Mouse (Mus musculus): ENCODE data around the gene Ccdc27. TPM values are rescaled to one million over a fixed set of nuclear protein-coding genes. Genes with fewer than 3 reads are reported as not detected.

Ccdc27 gene
- polyA plus RNA-seq, 1 experiment from 2014 or later = not detected

DNA sequence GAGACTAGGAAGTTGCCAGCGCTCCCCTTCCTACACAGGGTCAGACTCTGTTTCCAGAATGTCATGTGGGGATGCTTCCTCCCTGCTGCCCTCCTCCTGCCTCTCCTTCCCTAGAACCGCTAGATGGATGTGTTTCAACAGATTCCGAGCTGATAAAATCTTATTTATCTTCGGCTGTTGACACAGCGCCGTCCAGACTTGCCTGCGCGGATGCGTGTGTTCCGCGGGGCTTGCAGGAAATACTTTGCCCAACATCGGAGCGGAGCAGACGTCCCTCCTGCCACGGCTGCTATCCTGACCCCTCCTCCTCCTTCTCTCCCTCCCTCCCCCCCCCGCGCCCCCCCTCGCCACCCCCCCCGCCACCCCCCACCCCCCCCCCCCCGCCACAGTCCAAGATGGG is 29.0 kb upstream of the Ccdc27 start:
- no peaks in the 10 kb centered on the region for H3K4me1 ChIP-seq (ENCODE audit: control insufficient read depth, insufficient read depth, low read length)
- H3K4me2 ChIP-seq (replicated peaks; ENCODE audit: low read depth, low read length) = no peak overlapping the region
- H3K27me3 ChIP-seq (ENCODE audit: control insufficient read depth, insufficient read depth, low read length) = peaks cover 18% of the 10 kb centered on the region
- no peak overlapping the region for H3K9ac ChIP-seq (ENCODE audit: low read depth, low read length)
- H3K9me3 ChIP-seq (ENCODE audit: control insufficient read depth, low read length) = no peaks in the 10 kb centered on the region
- no peaks in the 10 kb centered on the region for H3K36me3 ChIP-seq (ENCODE audit: control insufficient read depth, insufficient read depth, low read length)
- ATAC-seq (ENCODE audit: low FRiP score, low TSS enrichment) = no peak
- WGBS = under 1% methylated on average over 15 of the region's 20 CpGs
- no peak overlapping the region for H3K4me3 ChIP-seq (ENCODE audit: low read length)
- H3K27ac ChIP-seq (ENCODE audit: low read depth, low read length) = no peak overlapping the region

GRCm38 (mm10) chr4:154070896-154071295 is 28.4 kb upstream of the Ccdc27 start:
- Histone ChIP-seq H3K27me3 (ENCODE audit: control insufficient read depth, insufficient read depth, low read length) (peaks cover 18% of the 10 kb centered on the region), H3K9me3 (ENCODE audit: control insufficient read depth, low read length) (no peaks in the 10 kb centered on the region), H3K27ac (ENCODE audit: low read depth, low read length) (no peak overlapping the region), H3K9ac (ENCODE audit: low read depth, low read length) (no peak overlapping the region), H3K36me3 (ENCODE audit: control insufficient read depth, insufficient read depth, low read length) (no peaks in the 10 kb centered on the region), H3K4me2 (replicated peaks; ENCODE audit: low read depth, low read length) (no peak overlapping the region), H3K4me1 (ENCODE audit: control insufficient read depth, insufficient read depth, low read length) (no peaks in the 10 kb centered on the region), H3K4me3 (ENCODE audit: low read length) (no peak overlapping the region)
- WGBS = 0% methylated on average over 5 of the region's 5 CpGs
- ATAC-seq (ENCODE audit: low FRiP score, low TSS enrichment) = peak; percentile 64; the same call in 1 of the 2 replicates

GRCm38 (mm10) chr4:154064827-154065773 is 22.6 kb upstream of the Ccdc27 start:
- 0 out of 2 replicates have a peak, but pooled peaks have one; percentile 46 for ATAC-seq (ENCODE audit: low FRiP score, low TSS enrichment)

DNA sequence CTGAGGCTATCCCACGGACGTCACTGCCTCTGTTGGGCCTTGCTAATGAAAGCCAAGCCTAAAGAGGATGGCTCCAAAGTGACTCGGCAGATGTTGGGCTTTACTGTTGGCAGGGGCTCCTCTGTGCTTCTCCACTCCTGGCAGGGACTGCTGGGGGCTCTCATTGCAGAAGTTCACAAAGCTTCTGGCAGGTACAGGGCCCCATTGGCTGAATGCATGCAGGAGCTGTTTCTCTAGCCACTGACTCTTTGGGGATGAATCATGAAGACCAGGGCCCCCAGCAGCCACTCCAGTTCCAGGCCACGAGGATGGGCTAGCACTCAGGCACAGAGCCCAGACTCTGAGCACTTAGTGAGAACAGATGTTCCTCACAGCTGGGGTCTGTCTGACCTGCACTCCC is 15.2 kb upstream of the Ccdc27 start:
- Histone ChIP-seq H3K4me2 (replicated peaks; ENCODE audit: low read depth, low read length) (no peak overlapping the region), H3K4me3 (ENCODE audit: low read length) (no peak overlapping the region), H3K9me3 (ENCODE audit: control insufficient read depth, low read length) (no peaks in the 10 kb centered on the region), H3K9ac (ENCODE audit: low read depth, low read length) (no peak overlapping the region), H3K4me1 (ENCODE audit: control insufficient read depth, insufficient read depth, low read length) (no peaks in the 10 kb centered on the region), H3K27ac (ENCODE audit: low read depth, low read length) (no peak overlapping the region), H3K27me3 (ENCODE audit: control insufficient read depth, insufficient read depth, low read length) (no peaks in the 10 kb centered on the region), H3K36me3 (ENCODE audit: control insufficient read depth, insufficient read depth, low read length) (no peaks in the 10 kb centered on the region)
- WGBS = 66% methylated on average over 4 of the region's 4 CpGs
- ATAC-seq (ENCODE audit: low FRiP score, low TSS enrichment) = no peak

More at GRCm38 (mm10) chr4:154064827-154065773, 22.6 kb upstream of the Ccdc27 start:
- H3K4me3 ChIP-seq (ENCODE audit: low read length) = no peak overlapping the region
- 66% methylated on average over 14 of the region's 14 CpGs for WGBS
- no peak overlapping the region for H3K4me2 ChIP-seq (replicated peaks; ENCODE audit: low read depth, low read length)
- no peak overlapping the region; the same call in 1 of the 2 replicates for H3K9ac ChIP-seq (ENCODE audit: low read depth, low read length)
- H3K4me1 ChIP-seq (ENCODE audit: control insufficient read depth, insufficient read depth, low read length) = no peaks in the 10 kb centered on the region
- 0 out of 2 replicates have a peak, but pooled peaks cover 5% of the 10 kb centered on the region for H3K27me3 ChIP-seq (ENCODE audit: control insufficient read depth, insufficient read depth, low read length)
- H3K36me3 ChIP-seq (ENCODE audit: control insufficient read depth, insufficient read depth, low read length) = no peaks in the 10 kb centered on the region
- no peak overlapping the region for H3K27ac ChIP-seq (ENCODE audit: low read depth, low read length)
- H3K9me3 ChIP-seq (ENCODE audit: control insufficient read depth, low read length) = no peaks in the 10 kb centered on the region

DNA sequence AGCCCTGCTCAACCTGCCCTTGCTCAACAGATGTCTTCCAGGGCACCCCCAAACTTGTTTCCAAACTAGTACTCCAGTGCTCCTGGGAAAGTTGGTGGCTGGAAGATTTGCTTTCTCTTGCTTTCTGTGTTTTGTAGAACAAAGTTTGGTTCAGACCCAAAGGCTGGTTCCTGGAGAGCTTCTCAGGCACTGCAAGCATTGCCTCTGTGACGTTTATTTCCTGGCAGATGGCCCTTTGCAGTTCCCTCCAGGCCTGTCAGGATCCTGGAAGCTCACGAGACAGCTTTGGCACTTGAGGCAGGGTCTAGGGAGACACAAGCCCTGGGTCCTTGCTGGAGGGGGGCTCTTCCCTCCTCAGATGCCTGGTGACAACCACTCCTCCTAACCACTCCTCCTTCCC is 14.2 kb upstream of the Ccdc27 start:
- Histone ChIP-seq H3K27ac (ENCODE audit: low read depth, low read length) (no peak overlapping the region), H3K9ac (ENCODE audit: low read depth, low read length) (no peak overlapping the region), H3K9me3 (ENCODE audit: control insufficient read depth, low read length) (no peaks in the 10 kb centered on the region), H3K4me3 (ENCODE audit: low read length) (no peak overlapping the region), H3K4me1 (ENCODE audit: control insufficient read depth, insufficient read depth, low read length) (no peaks in the 10 kb centered on the region), H3K36me3 (ENCODE audit: control insufficient read depth, insufficient read depth, low read length) (no peaks in the 10 kb centered on the region), H3K27me3 (ENCODE audit: control insufficient read depth, insufficient read depth, low read length) (no peaks in the 10 kb centered on the region), H3K4me2 (replicated peaks; ENCODE audit: low read depth, low read length) (no peak overlapping the region)
- ATAC-seq (ENCODE audit: low FRiP score, low TSS enrichment) = no peak
- 38% methylated on average over 2 of the region's 2 CpGs for WGBS

DNA sequence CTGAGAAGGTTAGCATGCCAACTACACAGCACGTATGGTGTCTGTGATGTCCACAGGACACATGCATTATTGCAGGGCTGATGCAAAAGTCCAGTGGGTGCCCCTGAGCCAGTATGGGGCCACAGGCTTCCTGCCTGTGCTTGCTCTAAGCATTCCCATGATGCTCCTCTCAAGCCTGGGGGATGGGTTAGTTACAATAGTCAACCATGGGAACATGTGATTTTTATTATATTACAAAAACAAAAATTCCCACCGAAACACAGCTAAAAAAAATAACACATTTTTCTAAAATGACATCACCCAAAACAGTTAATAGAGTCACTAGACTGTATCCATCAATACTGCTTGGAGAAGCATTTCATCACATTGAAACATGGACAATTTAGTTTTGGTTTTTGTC is 13.6 kb upstream of the Ccdc27 start:
- WGBS = 78% methylated on average over 2 of the region's 2 CpGs
- Histone ChIP-seq H3K4me2 (replicated peaks; ENCODE audit: low read depth, low read length) (no peak overlapping the region), H3K36me3 (ENCODE audit: control insufficient read depth, insufficient read depth, low read length) (no peaks in the 10 kb centered on the region), H3K9me3 (ENCODE audit: control insufficient read depth, low read length) (no peaks in the 10 kb centered on the region), H3K4me1 (ENCODE audit: control insufficient read depth, insufficient read depth, low read length) (no peaks in the 10 kb centered on the region), H3K4me3 (ENCODE audit: low read length) (no peak overlapping the region), H3K27me3 (ENCODE audit: control insufficient read depth, insufficient read depth, low read length) (no peaks in the 10 kb centered on the region), H3K27ac (ENCODE audit: low read depth, low read length) (no peak overlapping the region), H3K9ac (ENCODE audit: low read depth, low read length) (no peak overlapping the region)
- ATAC-seq (ENCODE audit: low FRiP score, low TSS enrichment) = no peak

- Histone ChIP-seq H3K9ac (ENCODE audit: low read depth, low read length) (no peak overlapping the region), H3K4me1 (ENCODE audit: control insufficient read depth, insufficient read depth, low read length) (no peaks in the 10 kb centered on the region), H3K4me2 (replicated peaks; ENCODE audit: low read depth, low read length) (no peak overlapping the region), H3K36me3 (ENCODE audit: control insufficient read depth, insufficient read depth, low read length) (no peaks in the 10 kb centered on the region), H3K27ac (ENCODE audit: low read depth, low read length) (no peak overlapping the region), H3K4me3 (ENCODE audit: low read length) (no peak overlapping the region), H3K27me3 (ENCODE audit: control insufficient read depth, insufficient read depth, low read length) (no peaks in the 10 kb centered on the region), H3K9me3 (ENCODE audit: control insufficient read depth, low read length) (no peaks in the 10 kb centered on the region)
- WGBS = 88% methylated on average over 7 of the region's 7 CpGs
- ATAC-seq (ENCODE audit: low FRiP score, low TSS enrichment) = no peak
Measured at GRCm38 (mm10) chr4:154055482-154055881, 13.0 kb upstream of the Ccdc27 start.

DNA sequence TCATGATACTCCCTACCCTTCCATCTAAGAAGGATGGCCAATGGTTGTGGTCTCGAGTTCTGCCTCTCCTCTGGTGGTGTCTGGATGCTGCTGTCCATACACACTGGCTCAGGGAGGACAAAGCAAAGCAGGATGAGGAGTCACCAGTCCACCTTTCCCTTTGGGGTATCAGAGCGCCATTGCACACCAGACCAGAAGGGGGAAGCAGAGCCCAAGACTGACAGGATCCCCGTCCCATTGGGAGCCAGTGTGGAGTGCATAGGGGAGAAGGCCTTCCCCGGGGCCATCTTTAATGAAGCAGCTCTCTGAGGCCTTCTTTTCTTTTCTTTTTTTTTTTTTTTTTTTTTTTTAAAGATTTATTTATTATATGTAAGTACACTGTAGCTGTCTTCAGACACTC is 10.6 kb upstream of the Ccdc27 start:
- no peak overlapping the region for H3K4me2 ChIP-seq (replicated peaks; ENCODE audit: low read depth, low read length)
- ATAC-seq (ENCODE audit: low FRiP score, low TSS enrichment) = no peak
- 75% methylated on average over 4 of the region's 4 CpGs for WGBS
- no peak overlapping the region for H3K27ac ChIP-seq (ENCODE audit: low read depth, low read length)
- H3K27me3 ChIP-seq (ENCODE audit: control insufficient read depth, insufficient read depth, low read length) = no peaks in the 10 kb centered on the region
- H3K4me3 ChIP-seq (ENCODE audit: low read length) = no peak overlapping the region
- no peaks in the 10 kb centered on the region for H3K4me1 ChIP-seq (ENCODE audit: control insufficient read depth, insufficient read depth, low read length)
- no peak overlapping the region for H3K9ac ChIP-seq (ENCODE audit: low read depth, low read length)
- H3K36me3 ChIP-seq (ENCODE audit: control insufficient read depth, insufficient read depth, low read length) = no peaks in the 10 kb centered on the region
- no peaks in the 10 kb centered on the region for H3K9me3 ChIP-seq (ENCODE audit: control insufficient read depth, low read length)

- Histone ChIP-seq H3K4me3 (ENCODE audit: low read length) (no peak overlapping the region), H3K36me3 (ENCODE audit: control insufficient read depth, insufficient read depth, low read length) (no peaks in the 10 kb centered on the region), H3K4me2 (replicated peaks; ENCODE audit: low read depth, low read length) (no peak overlapping the region), H3K4me1 (ENCODE audit: control insufficient read depth, insufficient read depth, low read length) (no peaks in the 10 kb centered on the region), H3K9me3 (ENCODE audit: control insufficient read depth, low read length) (no peaks in the 10 kb centered on the region), H3K27ac (ENCODE audit: low read depth, low read length) (no peak overlapping the region), H3K9ac (ENCODE audit: low read depth, low read length) (no peak overlapping the region), H3K27me3 (ENCODE audit: control insufficient read depth, insufficient read depth, low read length) (no peaks in the 10 kb centered on the region)
- ATAC-seq (ENCODE audit: low FRiP score, low TSS enrichment) = no peak
- WGBS = 89% methylated on average over 3 of the region's 3 CpGs
Measured at GRCm38 (mm10) chr4:154051401-154051800, 8.9 kb upstream of the Ccdc27 start.
